Mouse (Mus musculus): Measurements from ENCODE around the gene Zbtb43.

- TF ChIP-seq POLR2A (IDR thresholded peaks at IDR 0.05; ENCODE audit: control insufficient read depth, extremely low read depth, insufficient read depth, low read length, poor library complexity) (no peak), CTCF (IDR thresholded peaks at IDR 0.05; ENCODE audit: borderline replicate concordance, control insufficient read depth, extremely low read depth, insufficient read depth, low read length, poor library complexity) (no peak)
These were observed 11.7 kb downstream of the Zbtb43 start for GRCm38 (mm10) chr2:33456696-33457095.

Measured in thymus, adult 2 months (tissue).